Mouse (Mus musculus) colon, adult 2 months (tissue): ENCODE results near the gene Gm2000. TPM values are rescaled to one million over a fixed set of nuclear protein-coding genes. Genes with fewer than 3 reads are reported as not detected.

Experiments used
- polyA plus RNA-seq: library from polyadenylated mRNA; depleted of rRNA; stranded (reverse); fragments of >200 nt; gene quantifications from 2 replicates; pipeline ENCODE4 v1.2.3, GENCODE M21; 2012; rRNA removed

Gene Gm2000
- polyA plus RNA-seq, result 24.7 and 30.2 TPM in 2 replicates

DNA sequence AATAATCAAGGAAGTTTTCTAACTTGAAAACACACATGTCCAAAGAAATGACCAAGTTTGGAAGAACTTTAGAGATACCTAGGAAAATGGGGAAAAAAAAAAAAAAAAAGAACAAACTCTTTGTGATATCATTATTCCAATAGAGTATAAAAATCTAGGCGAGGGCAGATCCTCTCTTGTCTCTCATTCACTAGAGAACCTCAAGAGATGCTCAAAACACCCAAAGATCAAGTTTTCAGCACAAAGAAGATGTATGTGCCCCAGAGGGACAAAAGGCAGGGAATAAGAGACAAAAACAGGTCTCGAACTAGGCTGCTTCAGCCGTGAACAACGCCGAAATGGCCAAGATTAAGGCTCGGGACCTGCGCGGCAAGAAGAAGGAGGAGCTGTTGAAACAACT, at the start of gene Gm2000:
Gm2000 (plus strand) TSS at position 301 of the 400 bp plus-strand sequence.

Other genes starting within 250 kb of the Gm2000 start
- 0.64 and 0.81 TPM in 2 replicates for gene Fam163a, start 161.0 kb upstream of the Gm2000 start, polyA plus RNA-seq
- gene Tdrd5, start 62.4 kb upstream of the Gm2000 start, polyA plus RNA-seq, result 0.03 and 0.05 TPM in 2 replicates
- gene Nphs2, start 55.3 kb upstream of the Gm2000 start, polyA plus RNA-seq, result not detected in 2 replicates
- gene Axdnd1, start 55.1 kb downstream of the Gm2000 start, polyA plus RNA-seq, result not detected in 2 replicates
- gene Soat1, start 108.3 kb downstream of the Gm2000 start, polyA plus RNA-seq, result 23.0 and 25.7 TPM in 2 replicates
- 17.1 and 17.4 TPM in 2 replicates for gene Gm10031, start 158.0 kb downstream of the Gm2000 start, polyA plus RNA-seq
- gene Abl2, start 192.7 kb downstream of the Gm2000 start, polyA plus RNA-seq, result 5.3 TPM in 2 replicates